23 mouse cellular contexts compared by ENCODE assay signal in the genomic region with DNA sequence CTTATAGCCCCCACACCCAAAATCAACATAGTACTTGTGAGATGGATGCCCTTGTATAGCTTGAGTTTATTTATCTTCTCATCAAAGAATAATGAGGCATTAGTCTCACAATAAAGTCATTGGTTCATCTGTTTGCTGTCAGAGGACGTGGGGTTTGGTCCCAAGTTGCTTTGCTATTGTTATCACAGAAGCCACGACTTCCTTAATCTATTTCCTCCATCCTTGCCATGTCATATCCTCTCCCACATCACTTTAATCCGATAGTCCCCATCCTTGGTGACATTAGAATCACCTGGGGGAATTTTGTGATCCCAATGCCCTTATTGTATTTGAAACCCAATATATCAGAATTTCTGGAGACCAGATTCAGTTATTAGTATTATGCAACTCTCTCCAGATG.
DNase-seq lines count a peak whose midpoint lies in the region; ATAC-seq and TF ChIP-seq lines count a peak whose summit lies in the region.
"Had no signal": no experiment of that assay in that cellular context is flagged by ENCODE, and none has a peak within 500 bp of the region (broad histone marks: within the 10 kb centered on the region; RNA-seq: fewer than 3 reads in every experiment).

No protein-coding gene starts in this region.

- H3K4me2 ChIP-seq in lung, postnatal 0 days (replicated peaks; ENCODE audit: low read depth, low read length): no peak overlapping the region
- H3K4me2 ChIP-seq: embryonic facial prominence, embryonic 12.5 days; embryonic facial prominence, embryonic 15.5 days; heart, embryonic 12.5 days; heart, embryonic 15.5 days; hindbrain, embryonic 13.5 days had no signal

- peak; percentile 45; the same call in 1 of the 2 replicates for TF ChIP-seq EP300 in lung, postnatal 0 days (IDR thresholded peaks at IDR 0.05)

- H3K36me3 ChIP-seq in lung, postnatal 0 days (ENCODE audit: insufficient read depth, low read length): no peaks in the 10 kb centered on the region
- H3K36me3 ChIP-seq: embryonic facial prominence, embryonic 12.5 days; embryonic facial prominence, embryonic 15.5 days; heart, embryonic 12.5 days; heart, embryonic 15.5 days; hindbrain, embryonic 10.5 days; hindbrain, embryonic 13.5 days had no signal

- H3K4me1 ChIP-seq in lung, postnatal 0 days (ENCODE audit: insufficient read depth, low read depth, low read length): no peaks in the 10 kb centered on the region
- peaks cover 2% of the 10 kb centered on the region; the same call in 1 of the 2 replicates for H3K4me1 ChIP-seq in lung, adult 2 months (ENCODE audit: control insufficient read depth, insufficient read depth, low read length)
- H3K4me1 ChIP-seq: embryonic facial prominence, embryonic 12.5 days; embryonic facial prominence, embryonic 15.5 days; heart, embryonic 12.5 days; heart, embryonic 15.5 days; hindbrain, embryonic 13.5 days had no signal

- no peak for TF ChIP-seq POLR2A in lung, adult 2 months (IDR thresholded peaks at IDR 0.05; ENCODE audit: borderline replicate concordance, extremely low read depth, low read depth, low read length)

- no peak overlapping the region for H3K4me3 ChIP-seq in lung, postnatal 0 days (ENCODE audit: low read depth, low read length)
- no peak overlapping the region for H3K4me3 ChIP-seq in lung, adult 2 months (replicated peaks; ENCODE audit: extremely low read depth, low read depth, low read length)
- H3K4me3 ChIP-seq: embryonic facial prominence, embryonic 12.5 days; embryonic facial prominence, embryonic 15.5 days; gastrocnemius, adult 2 months; heart, embryonic 12.5 days; heart, embryonic 15.5 days; hindbrain, embryonic 10.5 days; hindbrain, embryonic 13.5 days had no signal

- TF ChIP-seq CTCF in lung, postnatal 0 days (IDR thresholded peaks at IDR 0.05): no peak
- TF ChIP-seq CTCF in lung, adult 2 months (IDR thresholded peaks at IDR 0.05; ENCODE audit: insufficient read depth, low read length): no peak

- no peaks in the 10 kb centered on the region for H3K27me3 ChIP-seq in lung, postnatal 0 days (replicated peaks; ENCODE audit: insufficient read depth, low read length)
- H3K27me3 ChIP-seq: embryonic facial prominence, embryonic 12.5 days; embryonic facial prominence, embryonic 15.5 days; heart, embryonic 12.5 days; heart, embryonic 15.5 days; hindbrain, embryonic 13.5 days had no signal

- no peaks in the 10 kb centered on the region for H3K9me3 ChIP-seq in lung, postnatal 0 days (ENCODE audit: low read length)
- H3K9me3 ChIP-seq: embryonic facial prominence, embryonic 12.5 days; embryonic facial prominence, embryonic 15.5 days; heart, embryonic 12.5 days; heart, embryonic 15.5 days; hindbrain, embryonic 10.5 days; hindbrain, embryonic 13.5 days had no signal

- 23% methylated on average over 3 of the region's 3 CpGs for WGBS in lung, postnatal 0 days
- WGBS in lung, adult 2 months: 23% methylated on average over 3 of the region's 3 CpGs

- DNase-seq in lung, postnatal 0 days (ENCODE audit: low spot score): no peak
- no peak for DNase-seq in lung, adult 2 months
- no peak for DNase-seq in thymus, postnatal 10 days (ENCODE audit: low spot score in 2 of 2)
- DNase-seq in embryo, embryonic 10 days (ENCODE audit: low spot score): no peak
- DNase-seq: adrenal gland, postnatal 25 days; cerebellum, adult 11-12 months; cerebellum, adult 8-10 months; cerebellum, postnatal 10 days; cerebellum, postnatal 36 days; forebrain, postnatal 0 days; gastrocnemius, adult 2 months; gastrocnemius, postnatal 14 days had no signal

- no peak overlapping the region for H3K27ac ChIP-seq in lung, postnatal 0 days (ENCODE audit: low read length)
- H3K27ac ChIP-seq: embryonic facial prominence, embryonic 12.5 days; embryonic facial prominence, embryonic 15.5 days; heart, embryonic 15.5 days; hindbrain, embryonic 10.5 days; hindbrain, embryonic 13.5 days had no signal

- ATAC-seq in lung, postnatal 0 days: peak; percentile 63
- 0 out of 2 replicates have a peak, but pooled peaks have one; percentile 45 for ATAC-seq in common myeloid progenitor, adult 5-6 weeks (replicated peaks; ENCODE audit: low read depth, poor library complexity, severe bottlenecking)
- peak; percentile 67; the same call in 1 of the 2 replicates for ATAC-seq in granulocyte monocyte progenitor cell, adult 5-6 weeks (replicated peaks; ENCODE audit: poor library complexity, severe bottlenecking)
- ATAC-seq: activated CD4-positive, CD25-positive, alpha-beta regulatory T cell, adult 4 months; forebrain, embryonic 14.5 days; forebrain, postnatal 0 days; hindbrain, embryonic 16.5 days had no signal

- H3K9ac ChIP-seq in lung, postnatal 0 days (replicated peaks; ENCODE audit: low read depth): no peak overlapping the region
- H3K9ac ChIP-seq: embryonic facial prominence, embryonic 12.5 days; embryonic facial prominence, embryonic 15.5 days; forebrain, postnatal 0 days; heart, embryonic 12.5 days; heart, embryonic 15.5 days; hindbrain, embryonic 13.5 days had no signal
